Mouse (Mus musculus): ENCODE measurements around the gene Zfp618.

- TF ChIP-seq NELFE (IDR thresholded peaks at IDR 0.05; ENCODE audit: low read depth, low read length) = no peak
- TF ChIP-seq CTCF (IDR thresholded peaks at IDR 0.05 in 2 of 3, conservative IDR thresholded peaks at IDR 0.05 in 1 of 3; ENCODE audit: control insufficient read depth in 1 of 3, insufficient read depth in 1 of 3, low read depth in 2 of 3, low read length in 3 of 3, poor library complexity in 1 of 3, severe bottlenecking in 1 of 3) = no peak
- TF ChIP-seq HCFC1 (IDR thresholded peaks at IDR 0.05; ENCODE audit: low read depth, low read length) = no peak
- TF ChIP-seq MEF2A (IDR thresholded peaks at IDR 0.05; ENCODE audit: extremely low read depth, insufficient replicate concordance, low read depth, low read length, poor library complexity, severe bottlenecking) = no peak
- TF ChIP-seq MYC (IDR thresholded peaks at IDR 0.05; ENCODE audit: low read depth, low read length) = no peak
- no peak for TF ChIP-seq TCF12 (IDR thresholded peaks at IDR 0.05; ENCODE audit: low read depth, low read length)
- no peak for TF ChIP-seq ZC3H11A (IDR thresholded peaks at IDR 0.05; ENCODE audit: low read depth, low read length)
- TF ChIP-seq ETS1 (IDR thresholded peaks at IDR 0.05; ENCODE audit: low read depth, low read length) = no peak
- no peak for TF ChIP-seq POLR2A (IDR thresholded peaks at IDR 0.05; ENCODE audit: control insufficient read depth in 1 of 2, insufficient read depth in 1 of 2, low read depth in 1 of 2, low read length in 2 of 2, poor library complexity in 1 of 2)
- TF ChIP-seq GATA1 (IDR thresholded peaks at IDR 0.05; ENCODE audit: low read depth, low read length) = no peak
- TF ChIP-seq KAT2A (conservative IDR thresholded peaks at IDR 0.05; ENCODE audit: low read depth, low read length) = no peak
These were observed 192.8 kb downstream of the Zfp618 start for GRCm38 (mm10) chr4:63158192-63158591.

Measured in MEL (cell line).